Mouse (Mus musculus) MEL (cell line): ENCODE results near the gene Cldn19.

ENCODE experiments used
- CTCF ChIP-seq, 3 experiments: IDR thresholded peaks in 2 of 3; conservative IDR thresholded peaks in 1 of 3; 2 replicates each; pipeline ENCODE4 v1.5.1; 2011 to 2012; ENCODE audit warnings: low read length in 3 of 3, low read depth in 2 of 3, mild to moderate bottlenecking in 2 of 3, improper control_type of control experiment in 1 of 3, inconsistent platforms in 1 of 3, mixed read lengths in 1 of 3, moderate library complexity in 1 of 3; ENCODE audit not compliant: control insufficient read depth in 1 of 3, insufficient read depth in 1 of 3, poor library complexity in 1 of 3, severe bottlenecking in 1 of 3
- POLR2A ChIP-seq, 2 experiments: IDR thresholded peaks; 2 replicates each; pipeline ENCODE4 v1.6.1; 2011 to 2012; ENCODE audit warnings: low read length in 2 of 2, mild to moderate bottlenecking in 2 of 2, control low read depth in 1 of 2, improper control_type of control experiment in 1 of 2, low read depth in 1 of 2, moderate library complexity in 1 of 2; ENCODE audit not compliant: control insufficient read depth in 1 of 2, insufficient read depth in 1 of 2, poor library complexity in 1 of 2

GRCm38 (mm10) chr4:119297361-119297760 is 42.1 kb downstream of the Cldn19 start:
- no peak for TF ChIP-seq CTCF (IDR thresholded peaks at IDR 0.05 in 2 of 3, conservative IDR thresholded peaks at IDR 0.05 in 1 of 3; ENCODE audit: control insufficient read depth in 1 of 3, insufficient read depth in 1 of 3, low read depth in 2 of 3, low read length in 3 of 3, poor library complexity in 1 of 3, severe bottlenecking in 1 of 3)
- TF ChIP-seq POLR2A (IDR thresholded peaks at IDR 0.05; ENCODE audit: control insufficient read depth in 1 of 2, insufficient read depth in 1 of 2, low read depth in 1 of 2, low read length in 2 of 2, poor library complexity in 1 of 2) = no peak
